Mouse (Mus musculus): ENCODE measurements around the gene Slit1. TPM values are rescaled to one million over a fixed set of nuclear protein-coding genes. Genes with fewer than 3 reads are reported as not detected.
A peak's percentile ranks its signal among the peaks of the same experiment; 100 is the strongest.

Slit1 gene
- polyA plus RNA-seq, 1 experiment from 2014 or later: 0.14 TPM

GRCm38 (mm10) chr19:41670931-41671330 is 72.5 kb downstream of the Slit1 start:
- H3K4me3 ChIP-seq (ENCODE audit: low read length): no peak overlapping the region
- 49% methylated on average over 7 of the region's 7 CpGs for WGBS
- no peak overlapping the region for H3K9ac ChIP-seq (ENCODE audit: low read length)
- H3K4me1 ChIP-seq (replicated peaks; ENCODE audit: control insufficient read depth, insufficient read depth, low read length): no peaks in the 10 kb centered on the region
- no peak overlapping the region for H3K4me2 ChIP-seq (ENCODE audit: low read depth, low read length)
- H3K36me3 ChIP-seq (ENCODE audit: control insufficient read depth, insufficient read depth, low read length): no peaks in the 10 kb centered on the region
- H3K27ac ChIP-seq (ENCODE audit: low read length): no peak overlapping the region
- no peak for ATAC-seq (ENCODE audit: low read depth)
- H3K9me3 ChIP-seq (ENCODE audit: control insufficient read depth, low read length): no peaks in the 10 kb centered on the region
- H3K27me3 ChIP-seq (ENCODE audit: control insufficient read depth, insufficient read depth, low read depth, low read length): peaks cover 4% of the 10 kb centered on the region; the same call in 1 of the 2 replicates

GRCm38 (mm10) chr19:41670473-41670872 is 73.0 kb downstream of the Slit1 start:
- ATAC-seq (ENCODE audit: low read depth): peak; percentile 12; the same call in 1 of the 2 replicates
- Histone ChIP-seq H3K9me3 (ENCODE audit: control insufficient read depth, low read length) (no peaks in the 10 kb centered on the region), H3K4me2 (ENCODE audit: low read depth, low read length) (no peak overlapping the region), H3K4me1 (replicated peaks; ENCODE audit: control insufficient read depth, insufficient read depth, low read length) (no peaks in the 10 kb centered on the region), H3K36me3 (ENCODE audit: control insufficient read depth, insufficient read depth, low read length) (no peaks in the 10 kb centered on the region), H3K4me3 (ENCODE audit: low read length) (no peak overlapping the region), H3K27ac (ENCODE audit: low read length) (no peak overlapping the region), H3K9ac (ENCODE audit: low read length) (no peak overlapping the region), H3K27me3 (ENCODE audit: control insufficient read depth, insufficient read depth, low read depth, low read length) (peaks cover 9% of the 10 kb centered on the region; the same call in 1 of the 2 replicates)
- 28% methylated on average over 5 of the region's 5 CpGs for WGBS

- ATAC-seq (ENCODE audit: low read depth): no peak
- no peak overlapping the region for H3K9ac ChIP-seq (ENCODE audit: low read length)
- 19% methylated on average over 12 of the region's 12 CpGs for WGBS
- no peak overlapping the region for H3K27ac ChIP-seq (ENCODE audit: low read length)
- H3K27me3 ChIP-seq (ENCODE audit: control insufficient read depth, insufficient read depth, low read depth, low read length): peaks cover 9% of the 10 kb centered on the region; the same call in 1 of the 2 replicates
- no peaks in the 10 kb centered on the region for H3K4me1 ChIP-seq (replicated peaks; ENCODE audit: control insufficient read depth, insufficient read depth, low read length)
- no peaks in the 10 kb centered on the region for H3K9me3 ChIP-seq (ENCODE audit: control insufficient read depth, low read length)
- H3K4me2 ChIP-seq (ENCODE audit: low read depth, low read length): no peak overlapping the region
- H3K4me3 ChIP-seq (ENCODE audit: low read length): no peak overlapping the region
- no peaks in the 10 kb centered on the region for H3K36me3 ChIP-seq (ENCODE audit: control insufficient read depth, insufficient read depth, low read length)
Observed at GRCm38 (mm10) chr19:41669747-41670342, 73.6 kb downstream of the Slit1 start.

GRCm38 (mm10) chr19:41667591-41667990 is 75.9 kb downstream of the Slit1 start:
- peaks cover 14% of the 10 kb centered on the region; the same call in 1 of the 2 replicates for H3K27me3 ChIP-seq (ENCODE audit: control insufficient read depth, insufficient read depth, low read depth, low read length)
- H3K4me2 ChIP-seq (ENCODE audit: low read depth, low read length): no peak overlapping the region
- no peak for ATAC-seq (ENCODE audit: low read depth)
- no peaks in the 10 kb centered on the region for H3K9me3 ChIP-seq (ENCODE audit: control insufficient read depth, low read length)
- no peak overlapping the region for H3K4me3 ChIP-seq (ENCODE audit: low read length)
- no peaks in the 10 kb centered on the region for H3K4me1 ChIP-seq (replicated peaks; ENCODE audit: control insufficient read depth, insufficient read depth, low read length)
- no peak overlapping the region for H3K27ac ChIP-seq (ENCODE audit: low read length)
- H3K9ac ChIP-seq (ENCODE audit: low read length): no peak overlapping the region
- no peaks in the 10 kb centered on the region for H3K36me3 ChIP-seq (ENCODE audit: control insufficient read depth, insufficient read depth, low read length)
- 21% methylated on average over 6 of the region's 6 CpGs for WGBS

GRCm38 (mm10) chr19:41665941-41666340 is 77.5 kb downstream of the Slit1 start:
- Histone ChIP-seq H3K4me3 (ENCODE audit: low read length) (no peak overlapping the region), H3K36me3 (ENCODE audit: control insufficient read depth, insufficient read depth, low read length) (no peaks in the 10 kb centered on the region), H3K4me1 (replicated peaks; ENCODE audit: control insufficient read depth, insufficient read depth, low read length) (no peaks in the 10 kb centered on the region), H3K27ac (ENCODE audit: low read length) (no peak overlapping the region), H3K27me3 (ENCODE audit: control insufficient read depth, insufficient read depth, low read depth, low read length) (peaks cover 14% of the 10 kb centered on the region; the same call in 1 of the 2 replicates), H3K4me2 (ENCODE audit: low read depth, low read length) (no peak overlapping the region), H3K9ac (ENCODE audit: low read length) (no peak overlapping the region), H3K9me3 (ENCODE audit: control insufficient read depth, low read length) (no peaks in the 10 kb centered on the region)
- 46% methylated on average over 4 of the region's 4 CpGs for WGBS
- ATAC-seq (ENCODE audit: low read depth): no peak

- Histone ChIP-seq H3K9me3 (ENCODE audit: control insufficient read depth, low read length) (no peaks in the 10 kb centered on the region), H3K36me3 (ENCODE audit: control insufficient read depth, insufficient read depth, low read length) (no peaks in the 10 kb centered on the region), H3K9ac (ENCODE audit: low read length) (no peak overlapping the region), H3K27me3 (ENCODE audit: control insufficient read depth, insufficient read depth, low read depth, low read length) (peaks cover 14% of the 10 kb centered on the region; the same call in 1 of the 2 replicates), H3K27ac (ENCODE audit: low read length) (no peak overlapping the region), H3K4me1 (replicated peaks; ENCODE audit: control insufficient read depth, insufficient read depth, low read length) (no peaks in the 10 kb centered on the region), H3K4me2 (ENCODE audit: low read depth, low read length) (no peak overlapping the region), H3K4me3 (ENCODE audit: low read length) (no peak overlapping the region)
- no peak for ATAC-seq (ENCODE audit: low read depth)
- 16% methylated on average over 13 of the region's 13 CpGs for WGBS
Observed at GRCm38 (mm10) chr19:41663506-41664242, 79.8 kb downstream of the Slit1 start.

- WGBS: 81% methylated on average over 13 of the region's 13 CpGs
- Histone ChIP-seq H3K4me3 (ENCODE audit: low read length) (no peak overlapping the region), H3K4me1 (replicated peaks; ENCODE audit: control insufficient read depth, insufficient read depth, low read length) (no peaks in the 10 kb centered on the region), H3K9ac (ENCODE audit: low read length) (no peak overlapping the region), H3K27ac (ENCODE audit: low read length) (no peak overlapping the region), H3K27me3 (ENCODE audit: control insufficient read depth, insufficient read depth, low read depth, low read length) (peaks cover 24% of the 10 kb centered on the region), H3K9me3 (ENCODE audit: control insufficient read depth, low read length) (no peaks in the 10 kb centered on the region), H3K4me2 (ENCODE audit: low read depth, low read length) (no peak overlapping the region), H3K36me3 (ENCODE audit: control insufficient read depth, insufficient read depth, low read length) (no peaks in the 10 kb centered on the region)
- no peak for ATAC-seq (ENCODE audit: low read depth)
Observed at GRCm38 (mm10) chr19:41661466-41661865, 82.0 kb downstream of the Slit1 start.

GRCm38 (mm10) chr19:41660999-41661374 is 82.5 kb downstream of the Slit1 start:
- Histone ChIP-seq H3K9me3 (ENCODE audit: control insufficient read depth, low read length) (no peaks in the 10 kb centered on the region), H3K27me3 (ENCODE audit: control insufficient read depth, insufficient read depth, low read depth, low read length) (peaks cover 23% of the 10 kb centered on the region), H3K4me1 (replicated peaks; ENCODE audit: control insufficient read depth, insufficient read depth, low read length) (no peaks in the 10 kb centered on the region), H3K36me3 (ENCODE audit: control insufficient read depth, insufficient read depth, low read length) (no peaks in the 10 kb centered on the region), H3K27ac (ENCODE audit: low read length) (no peak overlapping the region), H3K4me2 (ENCODE audit: low read depth, low read length) (no peak overlapping the region), H3K9ac (ENCODE audit: low read length) (no peak overlapping the region), H3K4me3 (ENCODE audit: low read length) (no peak overlapping the region)
- ATAC-seq (ENCODE audit: low read depth): no peak
- WGBS: 11% methylated on average over 4 of the region's 4 CpGs

GRCm38 (mm10) chr19:41660294-41660998 is 83.0 kb downstream of the Slit1 start:
- H3K4me2 ChIP-seq (ENCODE audit: low read depth, low read length): no peak overlapping the region
- H3K9me3 ChIP-seq (ENCODE audit: control insufficient read depth, low read length): no peaks in the 10 kb centered on the region
- no peaks in the 10 kb centered on the region for H3K36me3 ChIP-seq (ENCODE audit: control insufficient read depth, insufficient read depth, low read length)
- ATAC-seq (ENCODE audit: low read depth): no peak
- WGBS: 70% methylated on average over 17 of the region's 17 CpGs
- no peaks in the 10 kb centered on the region for H3K4me1 ChIP-seq (replicated peaks; ENCODE audit: control insufficient read depth, insufficient read depth, low read length)
- no peak overlapping the region for H3K9ac ChIP-seq (ENCODE audit: low read length)
- H3K27me3 ChIP-seq (ENCODE audit: control insufficient read depth, insufficient read depth, low read depth, low read length): peaks cover 18% of the 10 kb centered on the region
- H3K27ac ChIP-seq (ENCODE audit: low read length): no peak overlapping the region
- H3K4me3 ChIP-seq (ENCODE audit: low read length): no peak overlapping the region

All from lung, embryonic 16.5 days (tissue).